Mouse (Mus musculus): ENCODE results near the gene Pagr1a.

Gene Pagr1a

DNA sequence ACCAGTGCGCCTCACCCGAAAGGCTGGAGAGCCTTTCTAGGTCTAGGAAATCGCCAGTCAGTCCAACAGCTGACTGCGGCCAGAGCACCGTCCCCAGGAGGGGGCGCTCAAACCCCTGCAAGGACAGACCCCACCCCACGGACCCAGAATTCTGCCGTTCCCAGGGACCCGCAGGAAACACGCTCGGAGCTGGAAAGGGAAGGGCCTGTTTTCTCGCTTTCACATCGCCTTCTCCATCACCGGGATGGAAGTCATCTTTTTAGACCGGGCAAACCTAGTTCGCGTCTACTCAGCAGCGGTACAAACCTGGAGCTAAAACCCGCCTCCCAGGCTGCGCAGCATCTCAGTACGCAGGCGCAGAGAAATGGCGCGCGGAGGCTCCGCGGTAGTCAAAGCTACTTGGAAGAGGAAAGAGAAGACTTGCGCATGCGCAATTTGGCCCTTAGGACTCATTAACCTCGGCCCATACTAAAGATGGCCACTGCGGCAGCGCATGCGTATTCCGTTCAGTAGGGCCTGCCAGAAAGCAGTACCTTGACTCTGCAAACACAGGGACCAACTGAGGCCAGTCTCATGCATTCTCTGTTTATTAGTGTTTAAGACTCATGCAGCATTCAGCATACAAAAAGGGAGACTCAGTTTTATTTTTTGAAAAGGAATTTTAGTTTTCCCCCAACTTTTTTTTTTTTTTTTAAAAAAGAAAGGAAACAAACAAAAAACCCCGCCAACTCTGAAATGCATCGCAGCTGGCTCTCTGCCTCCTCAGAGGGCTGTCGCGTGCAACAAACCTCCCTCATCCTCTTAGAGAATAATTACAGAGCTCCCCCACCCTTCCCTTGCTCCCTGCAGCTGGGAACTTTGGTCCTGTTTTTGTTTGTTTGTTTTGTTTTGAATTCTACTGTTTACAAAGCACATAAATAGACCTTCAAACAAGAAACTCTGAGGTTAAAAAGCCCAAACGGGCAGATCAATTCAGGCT lies at the start of gene Pagr1a:
Gene Pagr1a, minus strand, starts transcription at position 382 of the 979 bp plus-strand sequence.
- POLR2A ChIA-PET, result interaction anchor here (0.6 to 13.6 kb wide), 78 partner anchors 7 to 1561 kb away, joined by 3 to 280 read pairs (median 4); partner anchors contain the start of genes Maz (in 4 of the 4), Kif22 (in 3 of the 4), Hirip3 (in 2 of the 4) and Ino80e (in 2 of the 4)
- CTCF ChIA-PET, result interaction anchor here (0.6 to 3.0 kb wide), 46 partner anchors 8 to 589 kb away, joined by 3 to 44 read pairs (median 4); partner anchors contain the start of genes Maz (in 4 of the 4), Kif22 (in 2 of the 4), AI467606 (in 1 of the 4) and Sh2b1 (in 1 of the 4)

DNA sequence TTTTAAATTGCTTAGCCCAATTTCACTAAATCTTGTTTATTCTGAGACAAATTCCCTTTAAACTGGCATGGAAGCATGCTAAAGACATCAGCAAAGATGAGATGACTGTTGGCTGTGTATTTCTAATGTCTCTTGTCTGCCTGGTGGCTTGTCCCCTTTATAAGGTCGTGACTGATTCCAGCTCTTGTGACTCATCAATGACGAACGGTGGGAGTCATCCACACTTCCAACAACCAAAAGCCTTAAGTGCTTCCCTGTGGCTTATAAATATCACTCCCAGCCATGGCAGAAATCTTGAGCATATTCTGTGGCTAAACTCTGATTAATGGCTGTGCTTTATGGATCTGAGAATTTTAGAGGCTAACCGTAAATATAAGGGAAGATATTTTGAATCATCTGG lies 49.2 kb upstream of the Pagr1a start:
- CTCF ChIA-PET, result interaction anchor here in 1 of 4 experiments (0.9 kb wide), 1 partner anchor 37 kb away, joined by 3 read pairs; no protein-coding TSS in a partner anchor

DNA sequence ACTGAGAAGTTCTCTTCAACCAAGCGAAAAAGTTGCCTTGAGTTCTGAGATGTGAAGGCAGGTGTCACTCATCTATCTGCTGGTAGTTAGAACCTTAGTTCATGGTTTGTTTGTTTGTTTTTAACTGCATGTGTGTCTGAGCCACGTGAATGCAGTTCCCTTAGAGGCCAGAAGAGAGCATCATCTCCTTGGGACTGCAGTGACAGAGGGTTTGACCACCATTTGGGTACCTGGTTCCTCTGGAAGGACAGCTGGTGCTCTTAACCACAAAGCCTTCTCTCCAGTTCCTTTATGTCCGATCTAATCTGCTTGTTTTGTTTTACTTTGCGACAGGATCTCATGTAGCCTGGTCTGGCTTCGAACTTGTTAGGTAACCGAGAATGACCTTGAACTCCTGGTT lies 48.4 kb upstream of the Pagr1a start:
- CTCF ChIA-PET, result interaction anchor here in 3 of 4 experiments (0.5 to 0.9 kb wide), 4 partner anchors 38 to 127 kb away, joined by 3 to 4 read pairs (median 4); no protein-coding TSS in a partner anchor
- POLR2A ChIA-PET, result interaction anchor here in 1 of 4 experiments (0.6 kb wide), 1 partner anchor 405 kb away, joined by 4 read pairs; no protein-coding TSS in a partner anchor

More for the DNA sequence above, 49.2 kb upstream of the Pagr1a start:
- POLR2A ChIA-PET, result interaction anchor here in 1 of 4 experiments (0.6 kb wide), 1 partner anchor 404 kb away, joined by 4 read pairs; no protein-coding TSS in a partner anchor

DNA sequence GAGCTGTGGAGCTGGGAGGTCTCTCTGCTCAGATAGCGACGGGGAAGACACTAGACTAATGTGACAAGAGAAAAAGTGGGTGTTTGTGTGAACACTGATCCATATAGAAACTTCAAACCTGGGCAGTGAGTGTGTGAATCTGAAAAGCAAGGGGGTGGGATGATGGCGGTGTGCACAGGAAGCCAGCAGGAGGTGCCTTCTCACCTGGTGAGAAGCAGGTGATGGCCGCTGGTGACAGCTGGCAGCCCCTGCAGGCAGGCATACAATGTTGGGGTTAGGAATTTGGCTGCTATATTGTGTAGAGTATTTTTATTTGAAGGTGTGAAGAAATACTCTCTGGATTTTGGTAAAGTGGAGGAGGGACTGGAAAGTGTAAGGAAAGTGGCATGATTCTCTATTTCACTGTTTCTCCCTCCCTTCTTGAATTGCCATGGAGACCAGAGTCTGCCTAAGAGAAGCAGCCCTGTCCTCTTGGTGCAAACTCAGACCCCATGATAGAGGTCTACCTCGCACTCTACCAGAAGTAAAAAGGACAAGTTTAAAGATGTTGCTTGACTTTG lies 38.0 kb upstream of the Pagr1a start:
- POLR2A ChIA-PET, result interaction anchor here in 1 of 4 experiments (1.5 kb wide), 1 partner anchor 13 kb away, joined by 5 read pairs; no protein-coding TSS in a partner anchor
- CTCF ChIA-PET, result no interaction called here

DNA sequence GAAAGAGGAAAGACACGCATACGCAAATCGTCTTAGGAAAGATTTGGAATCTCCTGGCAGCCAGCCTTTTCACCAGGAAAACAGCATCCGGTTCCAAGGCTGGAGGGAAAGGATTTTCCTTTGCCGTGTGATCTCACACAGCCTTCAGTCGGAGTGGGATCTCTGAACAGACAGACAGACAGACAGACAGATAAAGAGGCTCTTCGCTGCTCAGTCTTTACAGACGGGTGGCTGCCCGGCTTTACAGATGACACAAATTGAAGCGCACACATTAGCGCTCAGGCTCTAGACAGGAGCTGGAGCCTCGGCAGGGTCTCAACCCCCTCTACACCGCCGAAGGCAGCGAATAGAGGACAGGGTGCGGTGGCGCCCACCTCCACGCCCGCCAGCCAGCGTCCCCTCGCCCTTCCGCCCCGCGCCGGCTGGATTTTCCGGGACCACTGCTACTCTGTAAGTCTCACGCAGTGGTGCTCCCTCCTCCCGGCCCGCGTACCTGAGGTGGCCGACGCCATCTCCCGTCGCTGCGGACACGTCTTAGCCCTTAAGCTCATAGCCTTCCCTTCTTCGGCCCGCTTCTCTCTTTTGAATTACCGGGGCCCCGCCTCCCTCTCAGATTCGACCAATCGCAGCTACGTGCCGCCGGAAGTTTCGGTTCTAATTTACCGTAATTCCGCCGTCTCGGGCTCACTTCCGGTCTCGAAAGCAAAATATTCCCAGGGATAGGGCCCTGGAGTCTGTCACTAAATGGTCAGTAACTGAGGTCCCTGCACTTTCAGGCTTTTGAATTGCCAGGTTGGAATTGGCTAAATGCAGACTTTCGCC lies 24.9 kb upstream of the Pagr1a start, which contains the start of gene Kif22:
Gene Kif22, minus strand, starts transcription at position 621 of the 822 bp plus-strand sequence.
- ChIA-PET POLR2A (interaction anchor here (0.6 to 5.8 kb wide), 45 partner anchors 9 to 1511 kb away, joined by 3 to 69 read pairs (median 3); partner anchors contain the start of genes Maz (in 3 of the 4), Pagr1a (in 3 of the 4), Hirip3 (in 2 of the 4) and Ino80e (in 2 of the 4)), CTCF (interaction anchor here in 3 of 4 experiments (0.5 to 1.5 kb wide), 12 partner anchors 14 to 262 kb away, joined by 3 to 7 read pairs (median 4); partner anchors contain the start of genes Pagr1a (in 2 of the 3) and Pagr1b (in 1 of the 3))

DNA sequence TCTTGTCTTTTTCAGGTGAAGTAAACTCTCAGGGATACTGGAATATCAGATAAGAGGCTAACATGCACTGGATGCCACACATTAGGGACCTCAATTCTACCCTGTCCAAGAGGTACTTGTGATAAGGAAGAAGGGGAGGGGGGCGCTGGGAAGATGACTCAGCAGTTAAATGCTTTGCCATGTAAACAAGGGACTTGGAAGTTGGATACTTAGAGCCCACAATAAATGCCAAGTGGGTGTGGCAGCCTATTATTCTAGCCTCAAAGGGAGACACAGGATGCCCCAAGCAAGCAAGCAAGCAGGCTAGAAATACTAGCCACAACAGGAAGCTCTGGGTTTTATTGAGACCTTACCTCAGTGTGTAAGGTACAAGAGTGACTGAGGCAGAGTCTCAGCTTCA lies 14.1 kb upstream of the Pagr1a start:
- CTCF ChIA-PET, result interaction anchor here in 2 of 4 experiments (1.0 to 1.6 kb wide), 2 partner anchors 14 kb away, joined by 3 to 6 read pairs; partner anchors contain the start of genes Pagr1a (in 2 of the 2) and Pagr1b (in 1 of the 2)
- POLR2A ChIA-PET, result interaction anchor here in 2 of 4 experiments (0.7 to 8.4 kb wide), 9 partner anchors 9 to 220 kb away, joined by 3 to 69 read pairs (median 6); partner anchors contain the start of genes Gm42742 (in 2 of the 2), Kif22 (in 2 of the 2), Pagr1a (in 2 of the 2) and Prrt2 (in 2 of the 2)

DNA sequence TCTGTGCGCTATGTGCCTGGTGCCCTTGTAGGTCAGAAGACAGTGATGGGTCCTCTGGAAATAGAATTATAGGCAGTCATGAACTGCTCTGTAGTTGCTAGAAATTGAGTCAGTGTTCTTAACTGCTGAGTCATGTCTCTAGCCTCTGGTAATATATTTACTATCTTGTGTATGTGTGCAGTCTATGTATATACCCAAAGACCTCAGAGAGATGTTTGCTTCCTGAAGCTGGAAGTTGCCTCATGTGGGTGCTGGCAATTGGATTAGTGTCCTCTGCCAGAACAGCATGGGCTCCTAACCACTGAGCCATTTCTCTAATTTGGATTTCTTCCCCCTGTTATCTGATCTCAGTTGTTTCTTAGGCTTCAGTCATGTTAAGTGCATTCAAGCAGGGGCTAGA lies 13.0 kb upstream of the Pagr1a start:
- CTCF ChIA-PET, result no interaction called here
- POLR2A ChIA-PET, result interaction anchor here in 2 of 4 experiments (1.2 to 8.4 kb wide), 6 partner anchors 9 to 16 kb away, joined by 3 to 69 read pairs (median 8); partner anchors contain the start of genes Kif22 (in 2 of the 2), Gm42742 (in 1 of the 2), Mvp (in 1 of the 2) and Pagr1a (in 1 of the 2)

DNA sequence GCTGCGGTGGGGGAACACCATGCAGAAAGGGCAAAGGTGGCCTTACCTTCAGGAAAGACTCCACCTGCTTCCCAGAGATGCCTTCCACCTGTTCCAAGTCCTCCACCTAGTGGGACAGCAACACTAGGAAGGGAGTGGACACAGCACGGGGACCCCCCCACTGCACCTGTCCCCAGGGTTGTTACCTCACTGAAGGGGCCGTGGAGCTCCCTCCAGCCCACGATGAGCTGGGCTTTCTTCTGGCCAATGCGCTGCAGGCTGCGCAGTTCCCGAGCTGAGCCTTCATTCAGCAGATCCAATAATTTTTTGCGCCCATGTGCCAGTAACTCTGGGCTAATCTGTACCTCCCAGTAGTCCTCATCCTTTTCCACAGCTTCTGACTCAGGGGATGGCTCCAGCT lies 10.7 kb upstream of the Pagr1a start:
- ChIA-PET CTCF (interaction anchor here in 3 of 4 experiments (0.6 to 4.5 kb wide), 11 partner anchors 11 to 90 kb away, joined by 3 to 44 read pairs (median 5); partner anchors contain the start of genes Pagr1a (in 3 of the 3), Pagr1b (in 3 of the 3) and Kif22 (in 1 of the 3)), POLR2A (interaction anchor here (0.6 to 8.4 kb wide), 60 partner anchors 8 to 749 kb away, joined by 3 to 280 read pairs (median 4); partner anchors contain the start of genes Pagr1a (in 4 of the 4), Pagr1b (in 4 of the 4), Kif22 (in 3 of the 4) and Mvp (in 3 of the 4))

DNA sequence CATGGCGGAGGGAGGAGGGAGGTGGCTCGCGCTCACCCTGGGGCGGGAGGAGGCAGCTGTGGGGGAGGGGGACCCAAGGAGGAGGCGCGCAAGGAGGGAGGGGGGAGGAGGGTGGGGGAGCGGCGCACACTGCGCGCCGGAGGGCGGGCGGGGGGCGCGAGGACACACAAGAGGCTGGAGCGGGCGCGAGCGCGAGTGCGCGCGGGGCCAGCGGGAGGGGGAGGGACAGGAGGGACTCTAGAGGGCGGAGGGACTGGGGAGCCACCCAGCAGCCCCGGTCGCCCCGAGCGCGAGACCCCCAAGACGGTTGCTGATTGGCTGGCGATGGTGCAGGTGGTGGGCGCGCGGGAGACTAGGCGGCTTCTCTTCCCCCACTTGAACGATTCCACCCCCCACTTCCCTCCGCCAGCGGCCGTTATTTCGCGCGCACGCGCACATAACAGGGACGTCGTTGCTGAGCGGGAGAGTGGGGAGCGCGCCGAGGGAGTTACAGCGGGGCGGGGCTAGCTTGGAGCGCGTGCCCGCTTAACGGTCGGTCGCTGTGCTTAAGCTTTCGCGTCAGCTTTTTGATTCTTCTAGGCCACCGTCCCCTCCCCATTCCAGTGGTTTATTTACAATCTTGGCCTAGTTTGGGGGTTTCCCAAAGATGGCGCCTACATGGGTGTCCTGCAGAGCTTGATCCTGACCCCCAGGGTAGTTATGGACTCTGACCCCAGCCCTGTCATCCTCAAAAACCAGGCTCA lies 10.0 kb upstream of the Pagr1a start, which contains the start of gene Maz:
Gene Maz, minus strand, starts transcription at position 54 of the 743 bp plus-strand sequence.
- ChIA-PET POLR2A (interaction anchor here (0.5 to 8.4 kb wide), 95 partner anchors 9 to 750 kb away, joined by 3 to 280 read pairs (median 4); partner anchors contain the start of genes Pagr1a (in 4 of the 4), Pagr1b (in 4 of the 4), Kif22 (in 3 of the 4) and Mvp (in 3 of the 4)), CTCF (interaction anchor here (0.5 to 4.5 kb wide), 17 partner anchors 10 to 640 kb away, joined by 3 to 44 read pairs (median 5); partner anchors contain the start of genes Pagr1a (in 4 of the 4), Pagr1b (in 3 of the 4) and Kif22 (in 1 of the 4))

DNA sequence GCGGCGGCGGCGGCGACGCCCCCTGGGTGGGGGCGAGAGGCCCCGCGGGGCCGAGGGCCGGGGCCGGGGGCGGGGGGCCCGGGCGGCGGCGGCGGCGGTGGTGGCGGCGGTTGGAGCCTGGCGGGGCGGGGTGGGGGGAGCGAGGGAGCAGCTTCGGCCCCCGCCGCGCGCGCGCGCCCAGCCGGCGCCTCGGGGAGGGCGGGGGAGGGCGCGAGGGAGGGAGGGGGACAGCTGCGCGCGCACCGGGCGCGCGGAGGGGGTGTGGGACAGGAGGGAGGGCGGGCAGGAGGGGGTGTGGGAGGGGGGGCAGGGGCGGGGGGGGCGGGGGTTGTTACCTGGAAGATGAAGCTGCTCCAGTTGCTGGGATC lies 9.4 kb upstream of the Pagr1a start:
- CTCF ChIA-PET, result interaction anchor here (0.5 to 4.5 kb wide), 11 partner anchors 10 to 639 kb away, joined by 3 to 44 read pairs (median 6); partner anchors contain the start of genes Pagr1a (in 4 of the 4), Pagr1b (in 3 of the 4), Kif22 (in 1 of the 4) and Zfp747 (in 1 of the 4)
- POLR2A ChIA-PET, result interaction anchor here (0.5 to 8.4 kb wide), 82 partner anchors 9 to 1699 kb away, joined by 3 to 280 read pairs (median 4); partner anchors contain the start of genes Mvp (in 4 of the 4), Pagr1a (in 4 of the 4), Pagr1b (in 4 of the 4) and Ino80e (in 3 of the 4)

DNA sequence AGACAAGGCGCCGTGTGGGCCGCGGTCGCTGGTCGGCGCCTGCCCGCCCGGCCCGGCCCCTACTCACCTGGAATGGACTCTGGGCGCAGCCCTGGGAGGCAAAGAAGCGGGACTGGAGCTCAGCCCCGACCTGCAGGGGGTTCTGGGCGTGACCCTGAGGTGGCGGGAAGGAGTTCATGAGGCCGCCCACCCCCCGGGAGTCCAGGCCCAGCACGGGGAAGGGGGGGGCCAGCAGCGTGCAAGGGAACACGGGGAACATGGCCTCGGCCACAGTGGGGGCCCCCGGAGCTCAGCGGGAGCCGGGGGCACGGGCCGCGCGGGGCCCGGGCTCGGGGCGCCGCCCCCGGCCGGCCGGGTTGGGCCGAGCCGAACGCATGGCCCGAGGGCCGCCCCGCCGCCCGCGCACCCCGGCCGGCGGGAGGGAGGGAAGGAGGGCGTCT lies 9.0 kb upstream of the Pagr1a start:
- ChIA-PET CTCF (interaction anchor here (0.6 to 4.5 kb wide), 6 partner anchors 9 to 350 kb away, joined by 4 to 44 read pairs (median 7); partner anchors contain the start of genes Pagr1a (in 4 of the 4), Pagr1b (in 3 of the 4), Kif22 (in 1 of the 4) and Zfp747 (in 1 of the 4)), POLR2A (interaction anchor here (0.5 to 8.4 kb wide), 59 partner anchors 9 to 1700 kb away, joined by 3 to 280 read pairs (median 5); partner anchors contain the start of genes Pagr1a (in 4 of the 4), Pagr1b (in 4 of the 4), Ino80e (in 3 of the 4) and Kif22 (in 3 of the 4))

DNA sequence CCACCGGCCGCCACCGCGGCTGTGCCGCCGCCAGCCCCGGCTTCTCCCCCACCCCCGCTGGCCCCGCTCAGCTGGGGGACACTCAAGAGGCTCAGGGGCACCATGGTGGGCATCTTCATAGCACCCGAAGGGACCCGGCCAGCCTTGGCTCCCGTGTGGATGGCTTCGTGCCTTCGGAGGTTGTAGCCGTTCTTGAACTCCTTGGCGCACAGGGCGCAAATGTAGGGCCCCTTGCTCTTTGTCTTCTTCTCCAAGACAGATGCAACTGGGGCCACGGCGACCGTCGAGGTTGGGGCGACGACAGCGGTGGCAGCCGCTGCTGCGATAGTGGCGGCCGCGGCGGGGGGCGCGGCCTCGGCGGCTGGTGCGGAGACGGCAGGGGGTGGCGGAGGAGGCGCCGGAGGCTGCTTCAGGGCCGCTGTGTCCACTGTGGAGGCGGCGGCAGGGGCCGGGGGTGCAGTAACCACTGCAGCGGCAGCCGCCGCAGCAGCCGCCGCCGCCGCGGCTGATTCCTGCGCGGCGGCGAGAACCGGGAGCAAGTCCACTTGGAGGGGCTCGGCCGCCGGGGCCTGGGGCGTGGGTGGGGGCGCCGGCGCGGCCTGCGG lies 8.5 kb upstream of the Pagr1a start:
- CTCF ChIA-PET, result interaction anchor here (0.6 to 4.5 kb wide), 5 partner anchors 9 to 208 kb away, joined by 3 to 44 read pairs (median 7); partner anchors contain the start of genes Pagr1a (in 4 of the 4) and Pagr1b (in 3 of the 4)
- POLR2A ChIA-PET, result interaction anchor here (0.5 to 8.4 kb wide), 44 partner anchors 8 to 523 kb away, joined by 3 to 280 read pairs (median 6); partner anchors contain the start of genes Pagr1a (in 4 of the 4), Pagr1b (in 4 of the 4), Kif22 (in 3 of the 4) and Mvp (in 3 of the 4)

DNA sequence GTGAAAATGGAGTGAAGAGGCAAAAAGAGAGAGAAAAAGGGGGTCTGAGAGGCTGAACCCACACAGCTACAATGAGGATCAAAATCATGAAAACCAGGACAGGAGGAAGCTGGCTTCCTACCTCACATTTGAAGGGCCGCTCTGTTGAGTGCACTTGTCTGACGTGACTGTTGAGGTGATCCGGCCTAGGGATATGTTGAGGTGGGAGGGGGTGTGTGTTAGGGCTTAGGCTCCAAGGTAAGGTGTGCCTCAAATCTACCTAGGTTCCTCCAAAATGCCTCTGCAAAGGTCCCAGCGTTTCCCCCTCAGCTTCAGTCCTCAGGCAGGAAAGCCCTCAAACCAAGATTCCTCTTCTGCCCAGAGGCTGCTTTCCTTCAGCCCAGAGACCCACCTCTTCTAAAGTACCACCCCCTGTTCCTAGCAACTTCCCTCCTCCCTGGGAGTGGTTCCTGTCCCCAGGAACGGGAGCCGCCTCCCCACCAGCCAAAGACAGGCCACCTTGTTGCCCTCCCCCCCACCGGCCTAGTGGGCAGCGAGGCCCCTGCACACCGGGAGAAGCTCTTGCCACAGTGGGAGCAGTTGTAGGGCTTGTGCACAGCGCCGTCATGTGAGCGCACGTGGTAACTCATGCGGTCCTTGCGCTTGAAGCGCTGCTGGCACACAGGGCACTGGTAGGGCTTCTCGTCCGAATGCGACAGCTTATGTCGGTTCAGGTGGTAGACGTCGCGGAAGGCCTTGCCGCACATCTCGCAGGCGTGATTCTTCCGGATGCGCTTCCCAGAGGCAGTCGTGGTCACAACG lies 7.8 kb upstream of the Pagr1a start:
- ChIA-PET POLR2A (interaction anchor here (0.5 to 7.5 kb wide), 45 partner anchors 8 to 631 kb away, joined by 3 to 280 read pairs (median 5); partner anchors contain the start of genes Pagr1a (in 4 of the 4), Pagr1b (in 4 of the 4), Fam57b (in 3 of the 4) and Kif22 (in 3 of the 4)), CTCF (interaction anchor here (0.6 to 4.5 kb wide), 7 partner anchors 8 to 209 kb away, joined by 3 to 44 read pairs (median 7); partner anchors contain the start of genes Pagr1a (in 4 of the 4) and Pagr1b (in 3 of the 4))
